Comparison of ENCODE assay signal across 11 mouse cellular contexts in the genomic region with DNA sequence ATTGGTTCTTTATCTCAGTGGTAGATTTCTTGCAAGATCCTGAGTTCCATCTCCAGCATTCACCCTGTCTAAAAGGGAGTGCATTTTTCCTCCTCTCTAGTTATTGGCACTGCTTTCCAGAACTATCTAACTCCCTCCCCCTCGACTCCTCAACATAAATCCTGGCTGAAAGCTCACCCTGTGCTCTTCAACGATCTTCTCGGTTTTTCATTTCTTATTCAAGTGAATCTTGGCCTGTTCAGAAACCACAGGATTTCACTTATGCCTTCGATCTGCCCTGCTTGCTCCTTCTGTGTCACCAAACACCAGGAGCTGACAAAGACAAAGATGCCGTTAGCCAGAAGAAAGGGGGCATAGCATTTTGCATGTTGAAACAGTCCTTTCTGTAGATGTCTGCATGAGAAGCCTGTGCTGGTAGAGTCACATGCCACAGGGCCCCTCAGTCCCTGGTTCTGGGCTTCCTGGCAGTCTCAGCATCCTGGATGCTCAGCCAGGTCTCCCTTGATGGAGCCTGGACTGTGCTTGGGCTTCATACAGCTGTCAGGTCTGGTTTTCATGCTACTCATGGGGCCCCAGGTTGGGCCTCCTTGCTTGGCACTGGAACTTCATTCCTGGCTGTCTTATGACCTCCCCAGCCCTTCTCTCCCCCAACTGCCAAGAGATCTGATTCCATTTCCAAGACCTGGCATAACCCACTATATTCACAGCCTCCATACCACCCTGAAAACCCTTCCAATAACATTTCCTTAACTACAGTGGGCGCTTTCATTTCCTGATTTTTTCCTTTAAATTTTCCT. TPM values are rescaled to one million over a fixed set of nuclear protein-coding genes. Genes with fewer than 3 reads are reported as not detected.
DNase-seq lines count a peak whose midpoint lies in the region; ATAC-seq and TF ChIP-seq lines count a peak whose summit lies in the region.
"Had no signal": no experiment of that assay in that cellular context is flagged by ENCODE, and none has a peak within 500 bp of the region (broad histone marks: within the 10 kb centered on the region; RNA-seq: fewer than 3 reads in every experiment).

No protein-coding gene starts in this region.

- H3K9ac ChIP-seq in kidney, embryonic 14.5 days (ENCODE audit: low read depth, low read length), result no peak overlapping the region
- no peak overlapping the region for H3K9ac ChIP-seq in embryonic facial prominence, embryonic 12.5 days
- H3K9ac ChIP-seq in hindbrain, embryonic 12.5 days, result no peak overlapping the region
- no peak overlapping the region for H3K9ac ChIP-seq in midbrain, postnatal 0 days (replicated peaks; ENCODE audit: low read length, poor library complexity, severe bottlenecking)

- H3K4me3 ChIP-seq in kidney, embryonic 14.5 days (ENCODE audit: low read length), result no peak overlapping the region
- no peak overlapping the region for H3K4me3 ChIP-seq in kidney, adult 2 months (ENCODE audit: insufficient read depth, low read depth, low read length)
- H3K4me3 ChIP-seq in embryonic facial prominence, embryonic 12.5 days, result peak overlapping the region; percentile 26; the same call in 1 of the 2 replicates
- H3K4me3 ChIP-seq in hindbrain, embryonic 12.5 days, result no peak overlapping the region
- H3K4me3 ChIP-seq in midbrain, postnatal 0 days (ENCODE audit: low read depth, low read length), result peak overlapping the region; percentile 26
- H3K4me3 ChIP-seq: erythroblast, embryonic 14.5 days had no signal

- DNase-seq in kidney, adult 2 months, result no peak
- no peak for DNase-seq in midbrain, postnatal 0 days (ENCODE audit: low spot score)
- no peak for DNase-seq in embryo, embryonic 9.5 days (ENCODE audit: extremely low spot score)
- DNase-seq in right cerebral cortex, adult 18-20 months, result no peak
- DNase-seq in testis, postnatal 10 days (ENCODE audit: low spot score), result no peak

- no peak for TF ChIP-seq CTCF in kidney, adult 2 months (conservative IDR thresholded peaks at IDR 0.05; ENCODE audit: insufficient read depth, insufficient read length, low read depth, low read length)
- no peak for TF ChIP-seq CTCF in midbrain, postnatal 0 days (IDR thresholded peaks at IDR 0.05)

- peaks cover 4% of the 10 kb centered on the region; the same call in 1 of the 2 replicates for H3K4me1 ChIP-seq in kidney, embryonic 14.5 days (ENCODE audit: control insufficient read depth, insufficient read depth, low read length)
- peaks cover 2% of the 10 kb centered on the region; the same call in 1 of the 2 replicates for H3K4me1 ChIP-seq in kidney, adult 2 months (ENCODE audit: control insufficient read depth, insufficient read depth, low read length)
- H3K4me1 ChIP-seq in embryonic facial prominence, embryonic 12.5 days, result peaks cover 15% of the 10 kb centered on the region
- H3K4me1 ChIP-seq in hindbrain, embryonic 12.5 days, result peaks cover 5% of the 10 kb centered on the region; the same call in 1 of the 2 replicates
- peaks cover 3% of the 10 kb centered on the region; the same call in 1 of the 2 replicates for H3K4me1 ChIP-seq in midbrain, postnatal 0 days (ENCODE audit: insufficient read depth, low read length)

- no peak for TF ChIP-seq POLR2A in kidney, adult 2 months (IDR thresholded peaks at IDR 0.05; ENCODE audit: low read depth, low read length)

- H3K27me3 ChIP-seq in kidney, embryonic 14.5 days (ENCODE audit: control insufficient read depth, insufficient read depth, low read length), result no peaks in the 10 kb centered on the region
- H3K27me3 ChIP-seq in kidney, adult 2 months (replicated peaks; ENCODE audit: control insufficient read depth, insufficient read depth, low read length), result no peaks in the 10 kb centered on the region
- H3K27me3 ChIP-seq in embryonic facial prominence, embryonic 12.5 days, result no peaks in the 10 kb centered on the region
- no peaks in the 10 kb centered on the region for H3K27me3 ChIP-seq in hindbrain, embryonic 12.5 days
- no peaks in the 10 kb centered on the region for H3K27me3 ChIP-seq in midbrain, postnatal 0 days (ENCODE audit: insufficient read depth, low read length)

- H3K9me3 ChIP-seq in kidney, embryonic 14.5 days (ENCODE audit: control insufficient read depth, low read length), result no peaks in the 10 kb centered on the region
- H3K9me3 ChIP-seq in embryonic facial prominence, embryonic 12.5 days, result no peaks in the 10 kb centered on the region
- H3K9me3 ChIP-seq in hindbrain, embryonic 12.5 days (replicated peaks), result 0 out of 2 replicates have a peak, but pooled peaks cover 6% of the 10 kb centered on the region
- H3K9me3 ChIP-seq in midbrain, postnatal 0 days (ENCODE audit: low read length), result no peaks in the 10 kb centered on the region

- H3K4me2 ChIP-seq in kidney, embryonic 14.5 days (replicated peaks; ENCODE audit: low read depth, low read length), result peak overlapping the region; percentile 15
- peak overlapping the region; percentile 48 for H3K4me2 ChIP-seq in embryonic facial prominence, embryonic 12.5 days (replicated peaks)
- H3K4me2 ChIP-seq in hindbrain, embryonic 12.5 days (replicated peaks), result peak overlapping the region; percentile 44; the same call in 1 of the 2 replicates
- H3K4me2 ChIP-seq in midbrain, postnatal 0 days (ENCODE audit: low read depth, low read length, poor library complexity, severe bottlenecking), result peak overlapping the region; percentile 34

- H3K27ac ChIP-seq in kidney, embryonic 14.5 days (ENCODE audit: low read depth, low read length), result peak overlapping the region; percentile 69; the same call in 1 of the 2 replicates
- H3K27ac ChIP-seq in kidney, adult 2 months (ENCODE audit: insufficient read depth, low read depth, low read length), result no peak overlapping the region
- H3K27ac ChIP-seq in embryonic facial prominence, embryonic 12.5 days, result peak overlapping the region; percentile 93
- H3K27ac ChIP-seq in hindbrain, embryonic 12.5 days, result 0 out of 2 replicates have a peak overlapping the region, but pooled peaks have one; percentile 44
- no peak overlapping the region for H3K27ac ChIP-seq in midbrain, postnatal 0 days (ENCODE audit: low read depth, low read length)

- 60% methylated on average over 6 of the region's 6 CpGs for WGBS in kidney, embryonic 14.5 days
- WGBS in kidney, adult 2 months, result 50% methylated on average over 6 of the region's 6 CpGs
- WGBS in embryonic facial prominence, embryonic 12.5 days, result 71% methylated on average over 6 of the region's 6 CpGs
- whole genome bisulfite sequencing in hindbrain, embryonic 12.5 days, result 65% methylated on average over 6 of the region's 6 CpGs
- 75% methylated on average over 6 of the region's 6 CpGs for WGBS in midbrain, postnatal 0 days

- no peak for ATAC-seq in kidney, embryonic 14.5 days (ENCODE audit: low FRiP score, low TSS enrichment)
- no peak for ATAC-seq in embryonic facial prominence, embryonic 12.5 days (ENCODE audit: insufficient number of reproducible peaks, insufficient read depth, low FRiP score, low TSS enrichment)
- no peak for ATAC-seq in hindbrain, embryonic 12.5 days (ENCODE audit: low FRiP score)
- no peak for ATAC-seq in midbrain, postnatal 0 days (ENCODE audit: low FRiP score)

- H3K36me3 ChIP-seq in kidney, embryonic 14.5 days (ENCODE audit: control insufficient read depth, insufficient read depth, low read length), result no peaks in the 10 kb centered on the region
- H3K36me3 ChIP-seq in kidney, adult 2 months (ENCODE audit: control insufficient read depth, insufficient read depth, low read length), result no peaks in the 10 kb centered on the region
- no peaks in the 10 kb centered on the region for H3K36me3 ChIP-seq in embryonic facial prominence, embryonic 12.5 days
- no peaks in the 10 kb centered on the region for H3K36me3 ChIP-seq in hindbrain, embryonic 12.5 days
- H3K36me3 ChIP-seq in midbrain, postnatal 0 days (ENCODE audit: insufficient read depth, low read length), result no peaks in the 10 kb centered on the region

RNA-seq across cellular contexts. Expression of gene Cdrt4, which starts 30.8 kb away (rescaled TPM):
- polyA plus RNA-seq in kidney, embryonic 14.5 days (2014; fragmentation: Nextera tagmentation; extraction: Ambion mirVana), result 0.29 TPM in 1 of 2 replicates, not detected in the other
- polyA plus RNA-seq in kidney, adult 2 months (2012; rRNA removed), result 0.14 TPM in 1 of 2 replicates, not detected in the other
- 0.32 TPM in 1 of 2 replicates, not detected in the other for polyA plus RNA-seq in embryonic facial prominence, embryonic 12.5 days (2016; fragmentation: Nextera tagmentation; extraction: Ambion mirVana)
- not detected in 2 replicates for polyA plus RNA-seq in hindbrain, embryonic 12.5 days (2016; fragmentation: Nextera tagmentation; extraction: Ambion mirVana)
- not detected in 2 replicates for total RNA-seq in midbrain, postnatal 0 days (2014; rRNA removed)
- not detected in 2 replicates for polyA plus RNA-seq in midbrain, postnatal 0 days (2015; fragmentation: Nextera tagmentation; extraction: Ambion mirVana)
- total RNA-seq: left cerebral cortex, postnatal 4 days; MEL had no signal
- polyA plus RNA-seq: erythroblast, embryonic 14.5 days had no signal

RNA-seq across cellular contexts. Expression of gene Tvp23b, which starts 40.9 kb away (rescaled TPM):
- polyA plus RNA-seq in kidney, embryonic 14.5 days (2014; fragmentation: Nextera tagmentation; extraction: Ambion mirVana), result 62.1 and 62.9 TPM in 2 replicates
- 21.3 and 26.1 TPM in 2 replicates for polyA plus RNA-seq in kidney, adult 2 months (2012; rRNA removed)
- 60.0 and 61.7 TPM in 2 replicates for polyA plus RNA-seq in embryonic facial prominence, embryonic 12.5 days (2016; fragmentation: Nextera tagmentation; extraction: Ambion mirVana)
- 49.5 and 51.7 TPM in 2 replicates for polyA plus RNA-seq in hindbrain, embryonic 12.5 days (2016; fragmentation: Nextera tagmentation; extraction: Ambion mirVana)
- total RNA-seq in midbrain, postnatal 0 days (2014; rRNA removed), result 29.5 and 36.6 TPM in 2 replicates
- polyA plus RNA-seq in midbrain, postnatal 0 days (2015; fragmentation: Nextera tagmentation; extraction: Ambion mirVana), result 42.5 and 44.2 TPM in 2 replicates
- polyA plus RNA-seq: erythroblast, embryonic 14.5 days had no signal

Comparison
In these comparisons a context has a peak if more than half of its experiments do, and no peak if none do; other contexts are left out.
1. H3K27ac ChIP-seq: peak in kidney, embryonic 14.5 days (single experiment), embryonic facial prominence, embryonic 12.5 days (single experiment) and hindbrain, embryonic 12.5 days (single experiment); none in kidney, adult 2 months (single experiment) and midbrain, postnatal 0 days (single experiment).
2. H3K4me3 ChIP-seq: peak in embryonic facial prominence, embryonic 12.5 days (single experiment) and midbrain, postnatal 0 days (single experiment); none in kidney, embryonic 14.5 days (single experiment), kidney, adult 2 months (single experiment) and hindbrain, embryonic 12.5 days (single experiment).
3. Peak in every context shown above with its lines, with median percentiles within 50 percentile points of each other: H3K4me2 ChIP-seq.